Mouse (Mus musculus) small intestine, adult 2 months (tissue): Measurements from ENCODE around the gene Trem2.

Source experiments
- CTCF ChIP-seq: fragments of 200-500 bp; IDR thresholded peaks from 2 replicates; pipeline ENCODE4 v1.5.1; 2012; ENCODE audit warnings: low read depth, mild to moderate bottlenecking, control low read depth, inconsistent platforms, low read length, moderate library complexity, mixed read lengths; ENCODE audit not compliant: insufficient replicate concordance, insufficient read length; ENCODE audit errors: extremely low read depth
- POLR2A ChIP-seq: fragments of 200-500 bp; IDR thresholded peaks from 2 replicates; pipeline ENCODE4 v1.6.1; 2012; ENCODE audit warnings: low read depth, mild to moderate bottlenecking, control low read depth, inconsistent platforms, low read length, moderate library complexity

DNA sequence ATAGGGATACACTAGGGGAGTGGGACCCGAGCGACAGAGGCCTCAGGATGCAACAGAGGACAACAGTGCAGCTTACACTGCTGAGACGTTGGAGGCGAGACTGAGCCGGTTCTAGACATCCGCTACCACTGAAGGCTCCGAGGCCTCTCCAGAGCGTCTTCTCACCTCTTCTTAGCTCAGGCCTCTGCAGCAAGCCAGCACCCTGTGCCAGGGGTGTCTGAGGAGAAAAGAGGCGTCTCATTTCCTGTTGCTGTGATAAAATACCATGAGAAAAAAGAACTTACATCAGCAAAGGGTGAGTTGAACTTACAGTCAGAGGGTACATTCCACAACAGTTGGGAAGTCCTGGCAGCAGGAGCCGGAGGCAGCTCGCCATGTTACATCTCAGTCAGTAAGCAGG lies 20.6 kb upstream of the Trem2 start:
- no peak for TF ChIP-seq CTCF
- no peak for TF ChIP-seq POLR2A
